Mouse (Mus musculus): ENCODE measurements around the gene Ttll5. TPM values are rescaled to one million over a fixed set of nuclear protein-coding genes. Genes with fewer than 3 reads are reported as not detected.

Gene Ttll5
- polyA plus RNA-seq, 1 experiment: 31.2 TPM

DNA sequence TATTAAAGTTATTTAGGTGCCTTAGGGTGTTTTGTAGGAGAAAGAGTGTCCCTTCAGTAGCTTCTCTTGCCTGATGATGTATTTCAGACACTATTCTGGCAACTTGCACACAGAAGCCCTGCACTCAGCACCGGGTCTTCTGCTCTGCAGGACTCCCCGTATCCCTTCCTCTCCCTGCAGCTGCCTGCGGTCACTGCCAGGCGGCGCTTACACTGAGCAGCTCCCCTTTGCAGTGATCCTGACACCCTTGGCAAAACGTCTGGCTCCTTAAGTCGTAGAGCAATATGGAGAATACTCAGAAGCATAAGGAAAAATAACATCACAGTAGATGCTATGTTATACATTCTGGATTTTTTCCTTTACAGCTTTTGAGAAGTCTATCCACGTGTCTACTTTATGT is 130.6 kb downstream of the Ttll5 start:
- H3K27ac ChIP-seq (ENCODE audit: insufficient read depth, low read length): no peak overlapping the region
- H3K4me1 ChIP-seq (ENCODE audit: control insufficient read depth, insufficient read depth, low read length): peaks cover 5% of the 10 kb centered on the region; the same call in 1 of the 2 replicates
- no peak overlapping the region for H3K4me3 ChIP-seq (ENCODE audit: insufficient read depth, low read length)
- no peak for TF ChIP-seq POLR2A (IDR thresholded peaks at IDR 0.05; ENCODE audit: extremely low read depth, insufficient read depth, low read length)
- TF ChIP-seq CTCF (IDR thresholded peaks at IDR 0.05; ENCODE audit: extremely low read depth, insufficient read depth, low read length): no peak

DNA sequence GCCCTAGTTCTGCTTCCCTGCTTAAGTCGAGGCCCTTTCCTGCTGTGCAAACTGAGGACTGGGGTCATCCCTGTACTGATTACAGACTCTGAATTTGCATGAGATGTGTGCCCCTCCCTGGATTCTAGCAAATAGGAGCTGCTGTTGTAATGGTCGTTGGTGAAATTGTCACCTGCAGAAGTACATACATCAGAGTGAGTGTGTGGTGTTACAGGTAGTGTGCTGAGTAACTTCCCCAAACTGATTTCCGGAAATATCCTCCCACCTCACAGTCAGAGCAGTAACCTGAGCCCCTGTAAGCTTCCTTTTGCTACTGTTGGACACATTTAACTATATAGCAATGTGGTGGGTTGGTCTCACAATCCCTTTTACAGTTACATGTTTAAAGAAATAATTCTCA is 131.2 kb downstream of the Ttll5 start:
- Histone ChIP-seq H3K27ac (ENCODE audit: insufficient read depth, low read length) (no peak overlapping the region), H3K4me3 (ENCODE audit: insufficient read depth, low read length) (no peak overlapping the region), H3K4me1 (ENCODE audit: control insufficient read depth, insufficient read depth, low read length) (peaks cover 6% of the 10 kb centered on the region; the same call in 1 of the 2 replicates)
- TF ChIP-seq POLR2A (IDR thresholded peaks at IDR 0.05; ENCODE audit: extremely low read depth, insufficient read depth, low read length) (no peak), CTCF (IDR thresholded peaks at IDR 0.05; ENCODE audit: extremely low read depth, insufficient read depth, low read length) (no peak)

GRCm38 (mm10) chr12:85956251-85956650 is 131.8 kb downstream of the Ttll5 start:
- Histone ChIP-seq H3K4me3 (ENCODE audit: insufficient read depth, low read length) (no peak overlapping the region), H3K4me1 (ENCODE audit: control insufficient read depth, insufficient read depth, low read length) (peaks cover 6% of the 10 kb centered on the region; the same call in 1 of the 2 replicates), H3K27ac (ENCODE audit: insufficient read depth, low read length) (peak overlapping the region; percentile 63)
- TF ChIP-seq CTCF (IDR thresholded peaks at IDR 0.05; ENCODE audit: extremely low read depth, insufficient read depth, low read length) (no peak), POLR2A (IDR thresholded peaks at IDR 0.05; ENCODE audit: extremely low read depth, insufficient read depth, low read length) (peak; percentile 62; the same call in 1 of the 2 replicates)

DNA sequence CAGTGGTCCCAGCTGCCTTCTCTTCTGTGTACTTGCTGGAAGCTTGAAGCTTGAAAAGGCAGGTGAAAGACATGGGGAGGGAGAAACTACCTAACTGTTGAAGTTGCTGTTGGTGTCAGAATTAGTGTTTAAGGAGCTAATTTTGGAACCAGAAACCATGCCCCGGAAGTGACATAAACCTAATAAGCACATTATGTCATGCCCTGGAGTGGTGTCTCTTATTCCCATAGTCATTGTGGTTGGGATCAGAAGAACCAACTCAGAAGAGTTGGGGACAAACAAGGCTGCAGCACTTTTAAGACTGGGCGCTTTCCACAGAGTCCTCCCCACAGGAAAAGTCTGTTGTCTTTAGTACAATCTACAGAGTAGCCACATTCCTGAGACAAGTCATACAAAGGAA is 134.0 kb downstream of the Ttll5 start:
- TF ChIP-seq POLR2A (IDR thresholded peaks at IDR 0.05; ENCODE audit: extremely low read depth, insufficient read depth, low read length) (no peak), CTCF (IDR thresholded peaks at IDR 0.05; ENCODE audit: extremely low read depth, insufficient read depth, low read length) (no peak)
- Histone ChIP-seq H3K4me1 (ENCODE audit: control insufficient read depth, insufficient read depth, low read length) (peaks cover 8% of the 10 kb centered on the region; the same call in 1 of the 2 replicates), H3K4me3 (ENCODE audit: insufficient read depth, low read length) (no peak overlapping the region)

GRCm38 (mm10) chr12:85959822-85960501 is 135.5 kb downstream of the Ttll5 start:
- no peak overlapping the region for H3K4me3 ChIP-seq (ENCODE audit: insufficient read depth, low read length)
- H3K27ac ChIP-seq (ENCODE audit: insufficient read depth, low read length): no peak overlapping the region
- TF ChIP-seq POLR2A (IDR thresholded peaks at IDR 0.05; ENCODE audit: extremely low read depth, insufficient read depth, low read length): no peak
- TF ChIP-seq CTCF (IDR thresholded peaks at IDR 0.05; ENCODE audit: extremely low read depth, insufficient read depth, low read length): no peak
- H3K4me1 ChIP-seq (ENCODE audit: control insufficient read depth, insufficient read depth, low read length): peaks cover 8% of the 10 kb centered on the region; the same call in 1 of the 2 replicates

More for the DNA sequence above, 134.0 kb downstream of the Ttll5 start:
- H3K27ac ChIP-seq (ENCODE audit: insufficient read depth, low read length): no peak overlapping the region

GRCm38 (mm10) chr12:85960699-85961098 is 136.2 kb downstream of the Ttll5 start:
- TF ChIP-seq POLR2A (IDR thresholded peaks at IDR 0.05; ENCODE audit: extremely low read depth, insufficient read depth, low read length) (no peak), CTCF (IDR thresholded peaks at IDR 0.05; ENCODE audit: extremely low read depth, insufficient read depth, low read length) (no peak)
- no peak overlapping the region for H3K27ac ChIP-seq (ENCODE audit: insufficient read depth, low read length)
- no peak overlapping the region for H3K4me3 ChIP-seq (ENCODE audit: insufficient read depth, low read length)
- H3K4me1 ChIP-seq (ENCODE audit: control insufficient read depth, insufficient read depth, low read length): peaks cover 6% of the 10 kb centered on the region; the same call in 1 of the 2 replicates

GRCm38 (mm10) chr12:85963160-85963559 is 138.7 kb downstream of the Ttll5 start:
- Histone ChIP-seq H3K4me3 (ENCODE audit: insufficient read depth, low read length) (no peak overlapping the region), H3K4me1 (ENCODE audit: control insufficient read depth, insufficient read depth, low read length) (peaks cover 5% of the 10 kb centered on the region; the same call in 1 of the 2 replicates), H3K27ac (ENCODE audit: insufficient read depth, low read length) (no peak overlapping the region)
- TF ChIP-seq CTCF (IDR thresholded peaks at IDR 0.05; ENCODE audit: extremely low read depth, insufficient read depth, low read length): no peak
- TF ChIP-seq POLR2A (IDR thresholded peaks at IDR 0.05; ENCODE audit: extremely low read depth, insufficient read depth, low read length): no peak

- peaks cover 5% of the 10 kb centered on the region; the same call in 1 of the 2 replicates for H3K4me1 ChIP-seq (ENCODE audit: control insufficient read depth, insufficient read depth, low read length)
- no peak overlapping the region for H3K4me3 ChIP-seq (ENCODE audit: insufficient read depth, low read length)
- H3K27ac ChIP-seq (ENCODE audit: insufficient read depth, low read length): no peak overlapping the region
- TF ChIP-seq CTCF (IDR thresholded peaks at IDR 0.05; ENCODE audit: extremely low read depth, insufficient read depth, low read length): no peak
- no peak for TF ChIP-seq POLR2A (IDR thresholded peaks at IDR 0.05; ENCODE audit: extremely low read depth, insufficient read depth, low read length)
These were observed 139.2 kb downstream of the Ttll5 start for GRCm38 (mm10) chr12:85963699-85964098.

- TF ChIP-seq CTCF (IDR thresholded peaks at IDR 0.05; ENCODE audit: extremely low read depth, insufficient read depth, low read length) (no peak), POLR2A (IDR thresholded peaks at IDR 0.05; ENCODE audit: extremely low read depth, insufficient read depth, low read length) (no peak)
- Histone ChIP-seq H3K4me1 (ENCODE audit: control insufficient read depth, insufficient read depth, low read length) (peaks cover 5% of the 10 kb centered on the region; the same call in 1 of the 2 replicates), H3K27ac (ENCODE audit: insufficient read depth, low read length) (no peak overlapping the region), H3K4me3 (ENCODE audit: insufficient read depth, low read length) (no peak overlapping the region)
These were observed 140.0 kb downstream of the Ttll5 start for GRCm38 (mm10) chr12:85964436-85964835.

GRCm38 (mm10) chr12:85967812-85968211 is 143.4 kb downstream of the Ttll5 start:
- TF ChIP-seq CTCF (IDR thresholded peaks at IDR 0.05; ENCODE audit: extremely low read depth, insufficient read depth, low read length): no peak
- TF ChIP-seq POLR2A (IDR thresholded peaks at IDR 0.05; ENCODE audit: extremely low read depth, insufficient read depth, low read length): no peak
- Histone ChIP-seq H3K4me1 (ENCODE audit: control insufficient read depth, insufficient read depth, low read length) (peaks cover 2% of the 10 kb centered on the region), H3K4me3 (ENCODE audit: insufficient read depth, low read length) (no peak overlapping the region), H3K27ac (ENCODE audit: insufficient read depth, low read length) (no peak overlapping the region)
